Mouse (Mus musculus): ENCODE measurements around the gene Pfn1.

The Pfn1 gene

DNA sequence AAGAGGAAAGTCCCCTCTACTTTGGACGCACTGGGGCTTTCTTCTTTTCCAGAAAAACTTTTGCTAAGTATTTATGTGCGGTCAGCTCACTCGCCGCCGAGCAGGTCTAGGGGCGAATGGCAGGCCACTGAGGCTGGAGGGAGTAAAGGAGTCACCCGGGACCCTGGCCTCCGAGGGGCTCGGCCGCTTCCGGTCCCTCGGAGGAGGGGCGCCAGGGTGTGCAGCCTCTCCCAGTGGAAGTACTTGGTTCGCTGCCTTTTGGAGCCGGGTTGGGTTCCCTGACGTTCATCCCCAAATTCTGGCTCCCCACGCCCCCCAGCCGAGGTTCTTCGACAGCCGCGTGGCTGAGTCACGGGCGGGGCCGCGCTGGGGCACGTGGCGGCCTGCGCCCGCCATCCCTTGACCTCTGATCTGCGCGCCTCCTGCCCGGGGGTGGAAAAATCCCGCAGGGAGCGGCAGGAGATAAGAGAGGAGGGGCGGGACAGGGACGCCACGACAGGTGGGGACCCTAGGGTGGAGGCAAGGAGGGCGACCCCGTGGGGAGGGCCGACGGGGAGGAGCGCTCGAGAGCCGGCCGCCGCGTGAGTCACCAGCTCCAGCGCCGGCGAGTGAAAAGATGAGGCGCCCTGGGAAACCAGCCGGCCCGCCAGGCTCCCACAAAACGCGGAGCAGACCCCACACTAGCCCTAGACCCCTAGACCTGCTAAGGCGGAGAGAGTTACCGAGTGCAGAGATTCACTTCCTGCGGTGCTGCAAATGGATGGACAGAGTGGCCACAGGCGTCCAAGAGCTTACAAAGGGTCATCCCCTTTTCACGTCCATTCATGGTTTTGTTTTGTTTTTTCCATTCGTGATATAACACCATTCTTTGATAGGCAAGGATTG, 1.4 kb upstream of the Pfn1 start:
- DNase-seq (ENCODE audit: low read depth in 1 of 2, low spot score in 2 of 2), result peak in 1 of 2 experiments; percentile 34

DNA sequence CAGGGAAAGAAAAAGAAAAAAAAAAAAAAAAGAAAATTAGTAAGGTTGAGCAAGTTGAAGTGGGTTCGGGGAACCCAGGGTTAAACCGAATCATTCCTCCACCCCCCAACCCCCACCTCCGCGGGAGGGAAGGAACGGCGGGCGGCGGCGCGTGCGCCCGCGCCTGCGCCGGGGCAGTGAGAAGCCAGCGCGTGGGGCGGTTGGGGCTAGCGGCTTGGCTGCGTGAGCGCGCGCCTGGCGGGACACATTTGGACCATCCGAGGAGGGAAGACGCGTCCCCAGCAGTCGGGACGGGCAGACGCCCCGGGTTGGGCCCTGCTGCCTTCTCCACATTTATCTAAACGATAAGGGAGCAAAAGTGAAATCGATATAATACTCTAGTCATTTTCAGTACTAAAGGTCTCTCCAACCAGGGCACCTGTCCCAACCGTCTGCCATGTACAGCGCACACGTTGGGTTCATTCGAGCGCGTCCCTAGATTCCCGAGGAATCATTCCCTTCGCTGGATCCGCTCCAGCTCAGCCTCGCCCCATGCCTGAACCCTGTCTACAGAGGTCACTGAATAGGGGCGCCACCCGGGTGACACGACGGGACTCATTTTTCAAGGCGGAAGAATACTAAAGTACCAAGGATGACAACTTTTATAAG, 603 bp upstream of the Pfn1 start:
- DNase-seq (ENCODE audit: low read depth in 1 of 2, low spot score in 2 of 2), result peak in 1 of 2 experiments; percentile 51

DNA sequence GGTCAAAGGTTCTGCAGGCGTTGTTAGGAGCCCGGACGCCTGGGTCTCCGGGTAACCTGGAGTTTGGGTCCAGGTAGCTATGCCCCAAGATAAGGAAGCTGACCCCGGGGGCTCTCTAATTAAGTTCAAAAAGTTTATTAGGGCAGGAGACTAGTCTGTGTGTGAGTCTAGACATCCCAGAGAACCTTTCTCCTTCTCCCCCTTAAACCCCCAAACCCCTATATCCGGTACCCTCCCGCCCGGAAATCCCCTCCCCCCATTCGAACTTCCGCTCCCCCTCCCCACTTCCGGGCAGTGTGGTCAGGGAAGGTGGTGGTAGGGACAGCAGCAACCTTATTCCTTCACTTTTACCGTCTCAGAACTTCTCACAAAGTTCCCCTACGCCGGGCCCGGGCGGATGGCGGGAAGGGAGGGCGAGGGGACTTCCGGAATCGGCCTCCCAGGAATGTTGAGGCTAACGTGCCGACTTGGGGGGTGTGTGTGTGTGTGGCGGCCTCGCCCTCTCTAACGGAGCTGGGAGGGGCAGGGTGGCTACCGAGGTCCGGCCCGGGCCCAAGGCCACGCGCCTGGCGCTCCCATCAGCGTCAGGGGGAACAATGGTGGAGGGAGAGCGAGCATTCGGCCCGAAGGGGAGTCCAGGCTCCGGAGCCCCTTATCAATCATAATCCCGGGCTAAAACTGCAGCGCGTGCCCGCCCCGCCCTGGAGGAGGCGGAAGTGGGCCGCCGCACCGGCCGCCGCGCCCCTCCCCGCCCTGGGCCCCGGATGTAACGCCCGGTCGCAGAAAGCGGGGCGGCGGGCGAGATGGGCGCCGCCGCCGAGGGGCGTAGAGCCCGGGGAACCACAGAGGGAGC, 873 bp downstream of the Pfn1 start:
- DNase-seq (ENCODE audit: low read depth in 1 of 2, low spot score in 2 of 2), result no peak

DNA sequence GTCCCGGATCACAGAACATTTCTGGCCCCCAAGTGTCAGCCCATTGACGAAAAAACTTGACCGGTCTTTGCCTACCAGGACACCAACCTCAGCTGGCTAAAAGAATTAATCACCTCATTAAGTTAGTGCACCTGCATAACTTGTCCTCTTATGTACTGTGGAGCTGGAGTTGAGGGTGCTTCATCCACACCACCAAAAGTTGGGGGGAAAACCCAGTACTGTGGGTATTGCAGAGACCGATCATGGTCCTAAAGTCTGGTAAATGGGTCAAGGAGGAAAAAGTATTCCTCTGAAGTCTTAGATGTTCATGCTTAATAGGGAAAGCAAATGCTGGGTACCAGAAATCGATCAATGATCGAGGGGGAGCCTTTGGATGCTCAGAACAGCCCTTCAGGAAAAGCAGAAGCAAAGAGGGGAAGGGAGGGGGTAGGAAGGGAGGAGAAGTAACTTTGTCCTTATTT, 1.5 kb downstream of the Pfn1 start:
- DNase-seq (ENCODE audit: low read depth in 1 of 2, low spot score in 2 of 2), result no peak

DNA sequence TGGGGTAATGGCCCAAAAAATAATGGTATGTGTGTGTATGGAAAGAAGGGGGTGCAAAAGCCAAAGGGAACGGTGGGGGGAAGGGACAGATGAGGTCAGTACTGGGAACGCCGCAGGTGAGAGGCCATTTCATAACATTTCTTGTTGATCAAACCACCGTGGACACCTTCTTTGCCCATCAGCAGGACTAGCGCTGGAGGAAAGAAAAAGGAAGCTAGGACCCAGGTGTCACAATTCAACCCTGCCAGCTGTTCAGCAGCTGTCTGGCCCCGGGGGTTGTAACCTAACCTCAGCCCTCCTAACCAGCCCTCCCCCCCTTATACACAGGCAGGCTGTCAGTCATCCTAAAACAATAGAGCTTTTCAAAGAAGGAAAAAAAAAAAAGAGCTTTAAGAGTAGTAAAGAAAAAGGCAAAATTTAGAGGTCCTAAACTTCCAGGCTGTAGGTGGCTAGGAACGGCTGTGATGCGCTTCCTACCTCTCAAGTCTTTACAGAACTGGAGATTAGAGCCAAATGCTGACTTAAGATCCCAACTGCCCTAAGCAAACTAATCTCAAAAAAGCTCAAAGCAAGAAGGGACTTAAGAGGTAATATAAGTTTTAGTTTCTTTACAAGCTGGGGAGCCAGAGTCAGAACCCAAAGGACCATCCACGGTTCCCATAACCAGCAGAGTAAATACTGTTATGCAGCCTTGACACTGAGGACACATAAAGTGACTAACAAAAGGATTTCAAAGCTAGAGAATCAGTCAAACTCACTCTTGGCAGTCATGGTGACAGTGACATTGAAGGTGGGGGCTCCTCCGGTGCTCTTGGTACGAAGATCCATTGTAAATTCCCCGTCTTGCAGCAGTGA, 2.2 kb downstream of the Pfn1 start:
- no peak for DNase-seq (ENCODE audit: low read depth in 1 of 2, low spot score in 2 of 2)

DNA sequence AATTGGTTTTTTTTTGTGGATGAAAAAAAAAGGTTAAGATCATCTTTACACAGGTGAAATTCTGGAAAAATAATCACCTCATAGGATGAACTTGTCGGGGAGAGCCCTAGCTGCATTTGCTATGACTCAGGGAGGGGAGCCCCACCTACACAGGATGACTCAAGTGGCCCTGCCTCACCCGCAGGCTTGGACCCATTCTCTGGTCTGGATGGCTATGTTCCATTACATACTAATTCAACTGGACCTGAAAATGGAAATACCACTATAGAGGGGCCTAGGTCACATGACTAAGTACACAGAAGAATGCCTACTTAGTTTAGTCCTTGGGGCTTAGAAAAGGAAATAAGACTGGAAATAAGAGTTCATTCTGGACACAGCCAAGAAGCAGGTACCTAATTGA, 3.1 kb downstream of the Pfn1 start:
- DNase-seq (ENCODE audit: low read depth in 1 of 2, low spot score in 2 of 2), result no peak

DNA sequence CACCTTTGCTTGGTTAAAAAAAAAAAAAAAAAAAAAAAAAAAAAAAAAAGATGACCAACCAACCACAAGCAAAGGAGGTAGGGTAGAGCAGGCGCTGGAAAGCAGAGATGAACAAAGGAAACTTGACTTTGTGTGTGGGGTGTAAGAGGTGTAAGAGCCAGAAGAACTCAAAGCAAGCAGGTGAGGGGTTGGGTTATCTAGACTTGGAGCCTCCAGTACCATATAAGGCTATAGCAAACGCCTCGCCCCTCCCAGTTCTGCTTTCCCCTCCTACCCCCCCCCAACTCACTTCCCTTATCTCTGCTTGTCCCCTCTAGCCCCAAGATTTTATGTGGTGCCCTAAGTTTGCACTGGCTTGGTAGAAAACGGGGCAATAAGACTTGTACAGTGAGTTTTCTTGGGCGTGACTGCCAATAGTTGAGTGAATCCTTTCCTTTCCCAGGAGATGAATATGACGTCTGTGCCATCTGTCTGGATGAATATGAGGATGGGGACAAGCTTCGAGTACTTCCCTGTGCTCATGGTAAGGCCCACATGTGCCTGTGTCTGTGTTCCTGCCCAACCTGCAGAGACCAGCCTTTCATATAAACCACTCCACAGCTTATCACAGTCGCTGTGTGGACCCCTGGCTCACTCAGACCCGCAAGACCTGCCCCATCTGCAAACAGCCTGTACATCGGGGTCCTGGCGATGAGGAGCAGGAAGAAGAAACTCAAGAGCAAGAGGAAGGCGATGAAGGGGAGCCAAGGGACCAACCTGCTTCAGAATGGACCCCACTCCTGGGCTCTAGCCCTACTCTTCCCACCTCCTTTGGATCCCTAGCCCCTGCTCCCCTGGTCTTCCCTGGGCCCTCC, 3.9 kb downstream of the Pfn1 start:
- DNase-seq (ENCODE audit: low read depth in 1 of 2, low spot score in 2 of 2), result no peak

DNA sequence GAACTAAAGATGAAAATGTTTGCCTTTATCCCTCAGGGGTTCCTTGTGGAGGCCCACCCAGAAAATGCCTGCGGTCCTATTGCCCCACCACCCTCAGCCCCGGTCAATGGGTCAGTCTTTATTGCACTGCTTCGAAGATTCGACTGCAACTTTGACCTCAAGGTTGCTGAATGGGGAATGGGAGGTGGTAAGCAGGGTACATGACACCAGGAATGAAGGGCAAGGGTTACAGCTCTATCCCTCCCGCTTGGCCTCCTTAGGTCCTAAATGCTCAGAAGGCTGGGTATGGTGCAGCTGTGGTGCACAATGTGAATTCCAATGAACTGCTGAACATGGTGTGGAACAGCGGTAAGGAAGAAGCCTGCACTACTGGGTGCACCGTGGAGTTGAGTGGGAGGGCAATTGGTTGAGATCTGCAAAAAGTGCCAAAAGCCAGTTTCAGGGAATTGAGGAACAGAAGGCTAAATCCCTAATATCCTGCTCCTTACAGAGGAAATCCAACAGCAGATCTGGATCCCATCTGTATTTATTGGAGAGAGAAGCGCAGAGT, 5.2 kb downstream of the Pfn1 start:
- no peak for DNase-seq (ENCODE audit: low read depth in 1 of 2, low spot score in 2 of 2)

DNA sequence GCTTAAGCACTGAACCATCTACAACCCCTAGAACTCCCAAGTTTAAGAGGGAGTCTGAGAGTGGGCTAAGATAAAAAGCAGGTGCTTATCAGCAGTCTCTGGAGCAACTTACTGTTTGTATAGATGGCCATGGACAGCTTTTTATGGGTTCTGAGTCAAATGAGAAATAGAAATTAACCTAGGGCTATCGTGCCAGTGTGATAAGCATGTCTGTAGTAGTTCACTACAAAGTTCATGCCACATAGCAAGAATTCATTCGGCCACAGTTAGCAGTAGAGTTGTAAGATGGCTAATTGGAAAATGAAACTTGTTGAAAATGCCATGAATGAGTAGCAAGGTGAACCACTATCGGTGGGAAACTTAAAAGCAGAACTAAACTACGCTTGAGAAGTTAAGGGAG, 5.9 kb downstream of the Pfn1 start:
- no peak for DNase-seq (ENCODE audit: low read depth in 1 of 2, low spot score in 2 of 2)

DNA sequence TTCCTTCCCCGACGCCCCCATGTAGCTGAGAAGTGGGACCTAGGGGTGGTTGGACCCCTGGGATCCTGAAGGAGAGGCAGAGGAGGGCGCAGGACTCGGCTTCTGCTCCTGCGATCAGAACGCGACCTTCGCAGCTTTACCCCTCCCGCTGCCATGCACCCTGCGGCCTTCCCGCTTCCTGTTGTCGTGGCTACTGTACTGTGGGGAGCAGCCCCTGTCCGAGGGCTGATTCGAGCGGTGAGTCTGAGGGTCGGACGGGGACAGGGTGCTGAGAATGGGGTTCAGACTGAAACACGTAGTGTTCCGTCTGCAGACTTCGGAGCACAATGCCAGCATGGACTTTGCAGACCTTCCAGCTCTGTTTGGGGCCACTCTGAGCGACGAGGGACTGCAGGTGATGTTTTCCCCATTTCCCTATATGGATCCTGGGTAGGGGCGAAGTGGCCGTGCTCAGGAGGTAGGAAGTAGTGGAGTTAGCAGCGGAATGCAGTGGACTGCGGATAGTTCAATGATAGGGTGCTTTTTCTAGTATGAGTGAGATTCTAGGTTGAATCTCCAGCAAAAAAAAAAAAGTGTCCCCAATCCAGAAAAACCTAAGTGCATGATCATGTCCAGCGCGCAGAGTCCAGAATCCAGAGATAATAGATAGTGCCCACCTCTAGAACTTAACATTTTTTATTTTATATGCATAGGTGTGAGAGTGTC, 6.6 kb downstream of the Pfn1 start:
- DNase-seq (ENCODE audit: low read depth in 1 of 2, low spot score in 2 of 2), result no peak

DNA sequence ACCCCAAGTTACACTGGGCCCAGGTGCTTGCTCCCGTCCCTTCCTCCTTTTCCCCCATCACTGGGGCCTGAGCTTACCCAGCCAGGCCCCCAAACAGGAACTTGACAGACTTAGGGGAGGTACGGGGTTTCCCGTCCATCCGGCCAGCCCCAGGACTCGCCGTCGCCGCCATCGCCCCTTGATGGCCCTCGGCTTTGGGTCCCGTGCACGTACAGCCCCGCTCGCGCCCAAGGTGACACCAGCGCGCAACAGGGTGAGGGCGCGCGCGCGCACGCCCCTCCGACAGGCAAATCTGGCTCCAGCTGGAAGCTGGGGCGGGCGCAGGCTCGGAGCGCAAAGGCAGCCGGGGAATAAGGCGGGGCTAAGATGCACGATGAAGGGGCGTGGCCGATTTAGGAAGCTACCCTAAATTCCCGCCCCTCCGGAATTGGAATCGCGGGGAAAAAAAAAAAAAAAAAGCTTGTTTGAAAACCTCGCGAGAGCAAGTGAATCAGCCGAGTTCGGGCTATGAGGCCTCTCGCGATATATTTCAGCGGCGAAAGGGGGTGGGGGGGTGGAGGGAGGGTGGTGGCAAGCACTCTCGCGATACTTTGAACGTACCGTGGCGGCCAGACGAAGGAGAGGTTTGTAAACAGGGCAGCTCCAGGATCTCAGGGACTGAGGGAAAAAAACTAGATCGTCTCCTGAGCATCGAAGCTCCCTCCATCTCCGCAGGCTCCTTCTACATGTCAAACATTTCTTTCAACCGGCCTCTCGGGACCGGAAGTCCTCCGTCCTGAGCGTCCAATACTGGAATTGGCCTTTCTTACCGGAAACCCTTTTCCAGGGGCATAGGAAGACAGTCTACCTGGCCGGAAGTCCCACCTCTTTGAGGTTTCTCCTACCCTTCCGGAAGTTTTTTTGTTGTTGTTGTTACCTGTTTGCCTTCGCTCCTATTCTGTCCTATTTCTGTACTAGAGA, 7.5 kb downstream of the Pfn1 start, which contains the start of the genes Rnf167 and Slc25a11:
Gene Rnf167 (plus strand): TSS at position 545 of the 960 bp plus-strand sequence.
Gene Slc25a11 (minus strand): TSS at position 789 of the 960 bp plus-strand sequence.
- DNase-seq (ENCODE audit: low read depth in 1 of 2, low spot score in 2 of 2), result peak; percentile 83 to 88

DNA sequence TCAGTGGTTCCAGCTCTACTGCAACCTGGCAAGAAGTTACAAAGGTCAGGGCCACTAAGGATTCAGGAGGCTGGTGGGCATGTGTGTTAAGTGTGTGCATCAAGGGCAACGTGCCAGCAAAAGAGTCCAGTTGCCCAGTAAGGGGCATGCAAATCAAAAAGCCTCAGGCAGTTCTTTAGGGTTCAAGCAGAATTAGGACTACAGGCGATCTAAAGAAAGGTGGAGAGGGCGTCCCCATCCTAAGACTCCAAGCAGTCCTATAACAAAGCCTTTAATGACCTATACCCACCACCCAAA, 8.2 kb downstream of the Pfn1 start:
- no peak for DNase-seq (ENCODE audit: low read depth in 1 of 2, low spot score in 2 of 2)

DNA sequence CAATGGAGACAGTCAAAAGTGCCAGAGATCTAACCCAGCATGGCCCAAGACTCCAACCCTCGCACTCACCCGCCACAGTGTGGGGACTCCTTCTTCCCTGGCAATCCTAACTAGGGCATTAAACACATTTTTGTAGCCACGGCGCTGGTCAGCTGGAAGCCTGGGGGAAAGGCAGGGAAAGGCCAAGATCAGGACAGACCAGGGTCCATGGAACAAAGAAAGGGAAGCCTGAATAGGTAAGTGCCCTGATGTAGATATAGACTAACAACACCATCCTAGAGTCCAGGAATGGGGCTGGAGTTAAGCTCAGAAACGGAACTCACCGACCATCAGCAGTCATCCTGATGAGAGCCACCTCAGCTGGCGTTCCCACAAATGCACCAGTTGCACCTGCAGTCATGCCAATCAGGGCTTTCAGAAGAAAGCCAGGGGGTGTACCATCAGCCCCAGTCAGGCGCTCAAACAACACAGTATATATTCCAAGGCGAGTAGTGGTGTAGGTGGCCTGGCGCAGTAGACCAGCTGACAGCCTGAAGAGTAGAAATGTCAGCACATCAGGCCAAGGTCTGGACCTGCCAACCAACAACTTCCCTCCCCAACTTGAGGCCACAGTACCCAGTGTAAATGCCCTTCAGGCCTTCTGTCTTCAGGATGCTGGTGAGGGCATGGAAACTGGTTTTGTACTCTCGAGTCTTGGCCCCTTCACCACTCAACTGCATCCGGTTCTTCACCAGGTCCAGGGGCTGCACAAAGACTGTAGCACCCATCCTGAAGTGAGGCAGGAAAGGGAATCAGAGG, 8.8 kb downstream of the Pfn1 start:
- no peak for DNase-seq (ENCODE audit: low read depth in 1 of 2, low spot score in 2 of 2)

DNA sequence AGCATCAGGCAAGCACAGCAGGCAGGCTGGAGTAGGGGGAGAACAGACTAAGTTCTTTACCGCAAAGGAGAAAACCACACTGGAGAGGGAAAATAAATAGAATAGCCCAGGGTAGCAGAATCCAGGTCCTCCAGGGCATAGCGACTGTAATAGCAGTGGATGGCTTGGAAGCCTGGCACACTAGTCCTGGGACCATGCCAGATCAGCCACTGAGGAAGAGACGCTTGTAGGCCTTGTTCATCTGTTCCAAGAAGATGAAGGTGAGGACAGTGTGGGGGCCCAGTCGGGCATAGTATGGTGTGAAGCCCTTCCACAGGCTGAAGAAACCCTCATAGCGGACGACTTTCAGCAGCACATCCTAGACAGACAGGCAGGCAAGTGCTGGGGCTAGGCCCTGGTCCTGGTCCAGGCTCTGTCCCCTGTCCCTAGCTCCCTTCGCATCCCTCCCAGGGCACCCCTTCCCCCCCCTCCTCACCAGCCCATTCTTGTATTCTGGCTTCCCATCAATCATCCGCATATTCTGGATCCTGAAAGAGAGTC, 9.8 kb downstream of the Pfn1 start:
- no peak for DNase-seq (ENCODE audit: low read depth in 1 of 2, low spot score in 2 of 2)

DNA sequence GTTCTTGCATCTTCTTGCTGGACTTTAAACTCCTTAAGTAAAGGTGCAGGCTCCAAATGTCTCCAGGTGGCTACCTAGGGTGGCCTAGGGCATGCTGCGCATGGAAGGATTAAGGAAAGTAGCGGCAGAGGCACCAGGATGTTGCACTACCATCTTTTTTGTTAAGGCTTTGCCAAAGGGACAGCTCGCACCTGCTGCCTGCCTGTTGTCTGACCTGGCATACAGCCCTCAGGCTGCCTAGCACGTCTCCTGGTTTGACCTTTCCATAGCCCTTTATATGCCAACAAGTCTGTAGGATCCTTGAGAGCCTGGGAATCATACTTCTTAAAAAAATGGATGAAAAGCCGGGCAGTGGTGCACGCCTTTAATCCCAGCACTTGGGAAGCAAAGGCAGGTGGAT, 11.4 kb downstream of the Pfn1 start:
- DNase-seq (ENCODE audit: low read depth in 1 of 2, low spot score in 2 of 2), result no peak

DNA sequence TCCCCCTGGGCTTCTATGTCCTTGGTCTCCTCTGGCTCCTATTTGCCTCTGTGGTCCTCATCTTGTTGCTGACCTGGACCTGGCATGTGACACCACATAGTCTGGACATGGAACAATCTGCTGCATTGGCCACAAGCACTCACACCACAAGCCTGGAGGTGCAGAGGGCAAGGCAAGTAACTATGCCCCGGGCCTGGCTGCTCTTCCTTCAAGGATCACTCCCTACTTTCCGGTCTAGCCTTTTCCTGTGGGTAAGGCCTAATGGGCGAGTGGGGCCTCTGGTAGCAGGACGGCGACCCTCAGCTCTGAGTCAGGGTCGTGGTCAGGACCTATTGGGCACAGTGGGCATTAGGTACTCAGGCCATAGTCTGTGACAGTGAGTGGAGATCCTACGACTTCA, 13.2 kb downstream of the Pfn1 start:
- DNase-seq (ENCODE audit: low read depth in 1 of 2, low spot score in 2 of 2), result no peak

DNA sequence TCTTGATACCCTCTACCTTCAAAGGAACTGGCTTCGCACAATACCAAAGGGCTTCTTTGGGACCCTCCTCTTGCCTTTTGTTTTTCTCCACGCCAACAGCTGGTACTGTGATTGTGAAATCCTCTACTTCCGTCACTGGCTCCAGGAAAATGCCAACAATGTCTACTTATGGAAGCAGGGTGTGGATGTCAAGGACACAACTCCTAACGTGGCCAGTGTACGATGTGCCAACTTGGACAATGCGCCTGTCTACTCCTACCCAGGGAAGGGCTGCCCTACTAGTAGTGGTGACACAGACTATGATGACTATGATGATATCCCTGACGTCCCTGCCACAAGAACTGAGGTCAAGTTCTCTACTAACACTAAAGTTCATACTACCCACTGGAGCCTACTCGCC, 14.5 kb downstream of the Pfn1 start:
- no peak for DNase-seq (ENCODE audit: low read depth in 1 of 2, low spot score in 2 of 2)
